Mouse (Mus musculus) lung, postnatal 25 days (tissue): ENCODE data around the gene Clip3.
A peak's percentile ranks its signal among the peaks of the same experiment; 100 is the strongest.

Experiments used
- DNase-seq: peaks from one replicate; pipeline ENCODE4 v3.0.0; 2022; ENCODE audit warnings: low spot score

Gene Clip3

DNA sequence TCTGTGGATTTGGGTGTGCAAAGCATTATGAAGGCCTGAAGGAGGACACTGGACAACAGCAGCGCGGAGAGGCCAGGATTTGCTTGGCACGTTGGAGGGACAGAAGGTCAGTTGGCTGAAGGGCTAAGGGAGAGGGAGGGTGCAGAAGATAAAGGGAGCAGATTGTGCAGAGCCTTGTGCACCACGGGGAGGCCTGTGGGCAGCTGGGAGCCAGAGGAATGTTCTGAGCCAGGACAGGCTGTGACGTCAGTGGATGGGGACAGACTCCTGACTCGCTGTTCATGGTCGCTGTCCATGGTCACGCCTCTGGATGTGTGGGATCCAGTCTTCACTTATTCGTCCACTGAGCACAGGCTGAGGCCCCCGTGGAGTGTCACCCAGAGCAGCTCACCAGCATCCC lies 3.6 kb downstream of the Clip3 start:
- DNase-seq: no peak

DNA sequence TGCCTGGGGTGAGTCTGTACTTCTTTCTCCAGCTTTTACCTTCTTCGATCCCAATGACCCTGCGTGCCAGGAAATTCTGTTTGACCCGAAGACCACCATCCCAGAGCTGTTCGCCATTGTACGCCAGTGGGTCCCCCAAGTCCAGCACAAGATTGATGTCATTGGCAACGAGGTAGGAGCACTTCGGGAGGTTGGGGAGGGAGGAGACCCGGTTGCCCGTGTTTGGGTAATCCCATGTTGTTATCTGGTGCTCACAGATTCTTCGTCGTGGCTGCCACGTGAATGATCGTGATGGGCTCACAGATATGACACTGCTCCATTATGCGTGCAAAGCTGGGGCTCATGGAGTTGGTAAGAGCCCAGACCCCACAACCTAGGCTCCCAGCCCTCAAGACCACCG lies 5.3 kb downstream of the Clip3 start:
- DNase-seq: no peak

DNA sequence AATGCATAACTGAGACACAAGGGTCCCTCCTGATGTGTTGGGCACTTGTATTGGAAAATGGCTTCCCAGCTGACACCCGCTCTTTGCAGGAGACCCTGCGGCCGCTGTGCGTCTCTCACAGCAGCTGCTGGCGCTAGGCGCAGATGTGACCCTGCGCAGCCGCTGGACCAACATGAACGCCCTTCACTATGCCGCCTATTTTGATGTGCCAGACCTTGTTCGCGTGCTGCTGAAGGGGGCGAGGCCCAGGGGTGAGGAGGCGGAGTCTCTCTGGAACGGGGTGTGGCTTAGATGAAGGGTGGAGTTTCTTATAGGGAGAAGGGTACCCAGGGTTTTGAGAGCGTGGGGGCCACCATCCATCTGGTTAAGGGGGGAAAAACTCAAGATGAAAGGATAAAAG lies 5.7 kb downstream of the Clip3 start:
- no peak for DNase-seq

DNA sequence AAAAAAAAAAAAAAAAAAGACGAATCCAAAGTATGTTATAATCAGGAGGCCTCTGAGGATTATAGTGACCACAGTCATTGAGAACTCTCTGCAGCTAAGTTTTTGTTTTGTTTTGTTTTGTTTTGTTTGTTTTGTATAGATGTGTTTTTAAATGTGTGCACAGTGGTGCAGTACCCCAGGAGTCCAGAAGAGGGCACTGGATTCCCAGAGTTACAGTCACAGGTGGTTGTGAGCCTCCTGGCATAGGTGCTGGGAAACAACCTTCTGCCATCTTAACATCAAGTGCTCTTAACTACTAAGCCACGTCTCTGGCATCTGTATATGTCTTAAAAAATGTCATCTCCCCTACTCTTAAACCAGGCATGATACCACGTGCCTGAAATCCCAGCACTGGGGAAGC lies 9.4 kb downstream of the Clip3 start:
- DNase-seq: no peak

DNA sequence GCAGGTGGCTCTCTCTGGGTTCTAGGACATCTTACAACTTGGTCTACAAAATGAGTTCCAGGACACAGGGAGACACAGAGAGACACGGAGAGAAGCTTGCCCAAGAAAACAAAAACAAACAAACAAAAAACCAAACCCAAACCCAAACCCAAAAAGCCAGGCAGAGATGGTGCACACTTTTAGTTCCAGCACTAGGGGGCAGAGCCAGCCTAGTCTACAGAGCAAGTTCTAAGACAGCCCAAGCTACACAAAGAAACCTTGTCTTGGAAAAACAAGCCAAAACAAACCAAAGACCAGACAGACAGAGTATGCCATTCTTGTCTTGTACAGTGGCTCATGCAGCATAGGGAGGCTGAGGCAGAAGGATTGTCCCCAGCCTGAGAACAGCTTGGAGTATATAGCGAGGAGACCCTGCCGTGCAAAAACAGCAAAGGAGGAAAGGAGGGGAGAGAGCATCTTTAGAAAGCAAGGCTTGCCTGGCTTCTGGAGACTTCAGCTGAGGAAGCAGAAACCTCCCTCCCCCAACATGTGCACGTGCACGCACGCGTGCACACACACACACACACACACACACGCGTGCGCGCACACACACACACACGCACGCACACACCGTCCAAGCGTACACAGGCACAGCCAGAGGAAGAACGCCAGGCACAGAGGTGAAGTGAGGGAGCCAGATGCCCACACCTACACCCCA lies 14.7 kb downstream of the Clip3 start:
- no peak for DNase-seq

DNA sequence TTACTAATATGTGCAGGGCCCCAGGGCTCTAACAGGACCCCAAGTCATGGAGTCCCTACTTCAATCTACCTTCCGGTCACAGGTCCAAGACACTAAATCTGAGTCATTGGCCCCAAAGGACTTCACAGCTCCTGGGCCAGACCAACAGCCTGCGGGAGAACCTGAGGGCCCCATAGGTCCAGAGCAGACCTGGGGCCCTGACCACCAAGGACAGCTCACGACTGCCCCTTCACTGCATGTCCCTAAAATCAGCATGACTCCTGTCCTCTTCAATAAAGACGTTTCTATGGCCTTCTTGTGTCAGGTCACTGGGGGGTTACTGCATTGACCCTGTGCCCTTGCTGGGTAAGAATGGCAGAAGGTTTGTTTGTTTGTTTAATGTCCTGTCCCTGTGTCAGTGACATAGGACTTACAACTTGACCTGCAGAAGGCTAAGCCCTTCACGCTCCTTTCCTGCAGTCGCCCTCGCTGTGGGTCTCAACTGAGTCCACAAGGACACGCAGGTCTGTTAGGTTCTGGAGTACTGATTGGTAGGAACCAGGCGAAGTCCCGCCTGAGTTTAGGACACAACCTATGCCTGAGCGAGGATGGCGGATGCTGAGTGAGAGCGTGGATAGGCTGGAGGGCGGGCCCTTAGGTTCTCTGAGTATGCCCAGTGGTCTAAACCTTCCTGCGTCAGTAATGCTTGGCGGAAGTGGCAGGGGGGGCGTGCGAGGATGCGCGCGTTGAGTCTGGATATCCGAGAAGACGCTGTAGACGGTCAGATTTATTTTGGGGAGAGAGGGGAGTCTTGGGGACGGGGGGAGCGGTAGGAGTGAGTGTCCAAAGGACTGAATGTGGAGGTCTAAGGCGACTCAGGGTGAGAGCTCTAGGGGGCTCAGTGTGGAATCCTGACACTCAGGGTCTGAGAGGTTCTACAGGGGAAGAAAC lies 16.8 kb downstream of the Clip3 start, which contains the start of gene Alkbh6:
Gene Alkbh6, plus strand, starts transcription at position 642 of the 930 bp plus-strand sequence.
- DNase-seq: peak; percentile 97

DNA sequence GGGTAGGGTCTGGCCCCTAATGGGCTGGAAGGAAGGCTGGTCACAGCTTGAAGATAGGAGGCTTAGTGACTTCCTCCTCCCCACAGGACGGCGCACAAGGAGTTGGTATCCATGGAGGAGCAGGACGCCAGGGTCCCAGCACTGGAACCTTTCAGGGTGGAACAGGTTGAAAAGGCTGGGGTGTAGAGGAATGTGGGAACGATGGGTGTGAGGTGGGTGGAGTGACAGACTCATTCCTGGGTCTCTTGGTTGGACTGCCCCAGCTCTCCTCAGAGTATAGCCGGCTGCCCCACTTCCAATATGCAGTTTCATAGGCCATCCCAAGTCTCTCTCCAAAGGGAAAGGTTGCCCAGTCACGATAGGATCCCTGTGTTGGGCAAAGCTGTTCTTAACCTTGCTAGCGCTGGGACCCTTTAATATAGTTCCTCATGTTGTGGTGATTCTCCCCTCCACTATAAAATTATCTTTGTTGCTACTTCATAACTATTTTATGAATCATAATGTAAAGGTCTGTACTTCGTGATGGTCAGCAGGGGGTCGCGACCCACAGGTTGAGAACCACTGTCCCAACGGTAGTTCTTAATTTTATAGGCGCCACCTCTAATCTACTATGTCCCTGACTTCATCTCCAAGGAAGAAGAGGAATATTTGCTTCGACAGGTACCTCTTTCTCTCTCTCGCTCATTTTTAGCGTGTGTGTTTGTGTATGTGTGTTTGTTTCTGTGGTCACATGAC lies 18.0 kb downstream of the Clip3 start:
- DNase-seq: no peak

DNA sequence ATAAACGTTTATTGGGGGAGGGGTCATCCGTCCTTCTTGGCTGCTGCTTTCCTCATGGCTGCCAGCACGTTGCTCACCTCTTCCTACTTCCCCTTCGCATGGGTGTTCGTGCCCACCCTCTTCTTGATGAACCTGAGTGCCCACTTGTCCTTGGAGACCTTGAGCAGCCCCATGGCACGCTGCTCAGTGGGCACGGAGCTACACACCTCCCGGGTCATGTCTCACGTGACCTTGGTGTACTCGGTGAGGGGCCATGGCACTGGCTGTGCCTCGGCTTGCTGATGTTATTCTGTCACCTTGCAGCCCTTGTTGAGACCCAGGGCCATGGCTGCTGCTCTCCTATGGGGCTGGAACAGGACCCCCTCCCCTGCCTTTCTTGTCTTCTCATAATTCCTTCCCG lies 18.6 kb downstream of the Clip3 start:
- no peak for DNase-seq

DNA sequence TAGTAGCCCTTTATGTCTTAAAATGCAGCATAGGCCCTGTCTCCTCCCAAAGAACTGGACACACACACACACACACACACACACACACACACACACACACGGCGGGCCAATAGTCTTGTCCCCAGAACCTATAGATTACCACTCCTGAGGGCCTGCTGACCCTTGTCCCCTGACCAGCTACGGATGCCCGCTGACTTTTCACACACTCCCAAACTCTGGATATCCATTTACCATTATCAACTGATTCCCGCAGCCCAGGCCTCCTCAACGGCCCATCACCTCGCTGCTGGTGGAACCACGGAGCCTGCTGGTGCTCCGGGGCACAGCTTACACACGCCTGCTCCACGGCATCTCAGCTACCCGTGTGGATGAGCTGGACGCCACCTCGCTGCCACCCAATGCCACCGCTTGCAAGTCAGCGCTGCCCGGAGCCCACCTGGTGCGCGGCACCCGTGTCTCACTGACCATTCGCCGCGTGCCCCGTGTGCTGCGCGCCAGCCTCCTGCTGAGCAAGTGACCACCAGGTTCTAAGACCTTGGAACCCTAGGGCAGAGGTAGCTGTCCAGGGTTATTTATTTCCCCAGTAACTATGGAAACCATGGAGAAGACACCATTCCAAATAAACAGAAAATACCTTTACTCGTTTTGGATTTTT lies 22.3 kb downstream of the Clip3 start:
- no peak for DNase-seq

DNA sequence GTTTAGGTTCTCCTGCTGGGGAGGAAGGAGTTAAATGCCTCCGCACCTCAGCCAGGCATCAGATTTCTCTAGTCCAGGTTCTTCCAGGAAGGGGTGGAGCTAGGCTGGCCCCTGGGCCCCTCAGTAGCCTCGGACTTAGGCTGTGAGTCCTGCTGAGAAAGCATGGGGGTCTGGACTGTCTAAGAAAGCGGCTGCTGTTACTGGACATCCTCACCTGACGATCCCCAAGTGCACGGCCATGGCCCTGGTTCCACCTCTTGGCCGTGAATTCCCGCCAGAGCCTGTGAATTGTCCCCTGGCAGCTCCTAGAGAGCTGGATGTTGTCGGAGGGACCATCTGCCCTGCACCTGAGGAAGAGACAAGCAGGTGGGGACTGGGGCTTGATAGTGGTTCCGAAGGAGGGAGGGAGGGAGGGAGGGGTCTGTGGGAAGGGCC lies 23.2 kb downstream of the Clip3 start, which contains the start of gene Syne4:
Gene Syne4, plus strand, starts transcription at position 87 of the 435 bp plus-strand sequence.
- DNase-seq: no peak

DNA sequence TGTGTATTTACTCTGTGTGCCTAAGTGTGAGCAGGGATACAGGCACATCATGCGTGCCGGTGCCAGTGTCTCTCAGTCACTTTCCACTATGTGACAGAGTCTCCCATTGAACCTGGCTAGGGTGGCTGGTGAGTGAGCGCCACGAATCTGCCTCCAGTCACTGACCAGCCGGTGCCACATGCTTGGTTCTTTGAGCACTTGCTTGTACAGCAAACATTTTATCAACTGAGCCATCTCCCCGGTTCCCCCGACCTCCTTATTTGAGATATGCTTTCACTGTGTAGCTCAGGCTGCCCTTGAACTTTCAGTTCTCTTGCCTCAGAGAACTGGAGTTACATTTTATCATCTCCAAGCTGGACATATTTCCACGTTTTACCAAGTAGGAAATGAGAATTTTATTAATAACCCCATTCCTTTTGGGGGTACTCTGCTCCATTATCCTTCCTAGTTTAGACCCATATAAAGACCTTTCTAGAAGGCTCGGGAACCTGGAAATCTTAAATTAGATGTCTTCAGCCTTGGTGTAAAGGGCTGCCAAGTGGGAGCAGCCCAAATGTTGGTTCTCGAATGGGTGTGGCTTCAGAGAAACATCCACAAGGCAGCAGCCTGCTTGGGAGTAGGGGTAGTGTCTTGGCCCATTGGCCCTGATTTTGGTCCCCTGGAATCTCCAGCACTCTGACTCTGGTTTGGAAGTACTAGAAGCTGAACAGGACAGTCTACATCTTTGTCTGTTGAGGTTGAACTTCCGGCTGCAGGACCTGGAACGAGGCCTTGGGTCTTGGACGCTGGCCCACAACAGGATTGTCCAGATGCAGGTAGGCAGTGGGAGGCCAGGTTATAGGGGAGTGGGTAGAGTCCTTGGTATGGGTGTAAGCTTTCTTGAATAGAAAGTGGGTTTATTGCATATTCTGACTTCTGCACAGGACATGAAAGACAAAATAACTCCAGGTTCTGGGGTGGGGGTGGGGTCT lies 24.3 kb downstream of the Clip3 start:
- no peak for DNase-seq

DNA sequence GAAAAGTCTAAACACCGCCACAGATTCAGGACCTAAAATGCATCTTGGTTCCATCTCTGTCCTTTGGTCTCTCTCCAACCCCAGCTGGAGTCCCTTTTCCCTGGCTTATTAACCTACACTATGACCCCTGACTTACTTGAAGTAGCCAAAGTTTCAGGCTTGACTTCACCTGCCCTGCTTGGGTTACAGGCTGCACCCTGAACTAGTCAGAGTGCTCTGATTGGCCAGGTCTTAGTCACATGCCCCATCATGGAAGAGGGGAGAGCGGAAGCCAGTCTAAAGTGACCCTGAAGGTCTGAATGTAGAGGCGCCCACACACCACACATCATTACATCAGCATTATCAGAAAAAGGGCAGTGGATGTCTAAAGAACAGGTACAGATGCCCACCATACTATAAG lies 26.6 kb downstream of the Clip3 start:
- DNase-seq: no peak

DNA sequence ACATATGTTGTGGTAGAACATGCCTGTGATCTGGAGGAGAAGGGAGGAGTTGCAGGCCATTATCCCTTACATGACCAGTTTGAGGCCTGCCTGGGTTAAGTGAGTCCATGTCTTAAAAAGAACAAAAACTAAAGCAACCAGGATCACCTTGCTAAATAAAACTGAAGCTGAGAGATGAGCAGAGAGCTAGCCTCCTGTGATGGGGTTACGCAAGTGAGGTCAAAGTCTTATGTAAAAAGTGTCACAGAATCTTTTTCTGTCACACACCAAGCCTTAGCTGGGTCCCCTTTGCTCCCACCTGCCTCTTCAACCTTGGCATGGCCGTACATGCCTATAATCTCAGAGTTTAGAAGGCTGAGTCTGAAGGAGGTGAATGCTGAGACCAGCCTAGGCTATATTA lies 29.4 kb downstream of the Clip3 start:
- no peak for DNase-seq

DNA sequence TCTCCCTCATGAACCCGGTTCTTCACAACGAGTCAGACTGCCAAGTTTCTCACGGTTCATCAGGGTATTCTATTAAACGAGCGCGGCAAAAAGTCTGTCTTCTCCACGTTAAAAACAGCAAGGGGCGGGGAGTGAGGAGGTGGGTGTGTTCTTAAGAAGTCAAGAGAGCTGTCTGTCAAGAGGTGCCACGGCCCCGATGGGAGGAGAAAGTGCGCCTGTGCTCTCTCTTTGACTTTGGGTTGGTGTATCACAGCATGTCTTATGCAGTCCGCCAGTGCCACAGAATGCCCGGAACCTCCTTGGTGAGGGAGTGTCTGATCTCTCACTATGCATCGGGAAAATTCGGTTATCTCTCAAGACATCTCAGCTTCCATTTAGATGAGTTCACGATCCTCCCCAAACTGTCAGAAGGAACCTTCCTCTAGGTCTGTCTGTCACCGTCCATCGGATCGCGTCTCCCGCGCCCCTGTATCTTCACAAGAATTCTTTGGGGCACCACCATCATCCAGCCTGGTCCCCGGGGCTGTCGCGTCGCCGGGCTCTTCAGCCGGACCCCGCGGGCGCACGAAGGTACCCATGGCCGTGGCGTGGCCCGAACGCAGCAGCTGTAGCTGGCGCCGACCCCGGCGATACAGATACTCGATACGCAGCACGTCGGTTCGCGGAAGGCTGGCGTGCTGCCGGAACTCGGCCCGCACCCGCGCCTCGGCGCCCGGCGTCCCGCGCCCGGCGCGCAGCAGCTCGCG lies 30.2 kb downstream of the Clip3 start, which contains the start of gene E130208F15Rik:
Gene E130208F15Rik, plus strand, starts transcription at position 202 of the 746 bp plus-strand sequence.
- peak; percentile 82 for DNase-seq

DNA sequence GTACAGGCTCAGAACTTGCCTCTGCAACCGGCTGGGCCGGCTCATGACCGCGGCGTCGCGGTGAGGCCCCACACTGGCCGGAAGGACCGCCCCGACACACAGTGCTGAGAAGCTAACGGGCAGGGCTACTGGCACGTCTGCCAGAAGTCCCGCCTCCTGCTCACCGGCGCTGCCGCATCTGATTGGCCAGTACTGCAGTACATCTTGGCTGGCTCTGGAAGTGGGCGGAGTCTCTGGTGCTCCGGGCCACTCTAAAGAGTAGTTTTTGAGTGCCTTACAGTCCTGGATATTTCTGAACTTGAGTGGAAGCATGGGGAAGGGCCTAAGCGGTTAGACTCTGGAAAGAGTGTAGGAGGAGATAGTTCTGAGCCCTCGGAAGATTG lies 30.7 kb downstream of the Clip3 start:
- DNase-seq: peak; percentile 99

DNA sequence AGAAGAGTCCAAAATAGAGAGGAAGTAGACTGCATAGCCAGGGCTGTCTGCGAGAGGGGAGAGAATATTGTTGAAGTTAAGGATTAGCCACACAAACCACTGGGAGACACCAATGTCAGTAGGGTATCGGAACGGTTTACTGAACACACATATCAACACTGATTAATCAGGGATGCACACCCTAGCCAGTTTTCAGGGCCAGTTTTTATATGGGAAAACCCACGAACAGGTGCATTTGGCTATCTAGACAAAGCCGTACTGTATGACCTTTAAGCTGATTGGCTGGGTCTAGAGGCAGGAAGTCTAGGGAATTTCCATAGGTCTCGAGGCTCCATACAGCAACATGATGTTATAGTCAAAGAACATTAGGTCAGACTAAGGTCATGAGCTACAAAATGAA lies 31.3 kb downstream of the Clip3 start:
- DNase-seq: no peak

DNA sequence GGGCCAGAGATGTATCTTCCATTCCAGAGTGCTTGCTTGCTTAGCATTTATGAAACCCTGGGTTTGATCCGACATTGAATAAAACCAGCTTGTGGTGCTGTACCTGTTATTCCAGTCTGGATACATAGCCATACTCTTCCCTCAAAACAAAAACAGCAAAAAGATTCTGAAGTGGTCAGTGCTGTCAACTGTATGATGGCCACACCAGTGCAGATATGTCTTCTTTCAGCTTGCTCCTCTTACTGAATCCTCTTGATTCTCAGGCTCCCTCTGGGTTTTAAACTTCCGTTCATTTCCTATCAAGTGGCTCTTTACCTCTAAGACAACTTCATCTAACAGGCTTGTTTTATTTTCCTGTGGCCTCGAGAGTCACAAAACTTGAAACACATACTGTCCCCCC lies 32.3 kb downstream of the Clip3 start, which contains the start of gene Sdhaf1:
Gene Sdhaf1, minus strand, starts transcription at position 101 of the 400 bp plus-strand sequence.
- no peak for DNase-seq

DNA sequence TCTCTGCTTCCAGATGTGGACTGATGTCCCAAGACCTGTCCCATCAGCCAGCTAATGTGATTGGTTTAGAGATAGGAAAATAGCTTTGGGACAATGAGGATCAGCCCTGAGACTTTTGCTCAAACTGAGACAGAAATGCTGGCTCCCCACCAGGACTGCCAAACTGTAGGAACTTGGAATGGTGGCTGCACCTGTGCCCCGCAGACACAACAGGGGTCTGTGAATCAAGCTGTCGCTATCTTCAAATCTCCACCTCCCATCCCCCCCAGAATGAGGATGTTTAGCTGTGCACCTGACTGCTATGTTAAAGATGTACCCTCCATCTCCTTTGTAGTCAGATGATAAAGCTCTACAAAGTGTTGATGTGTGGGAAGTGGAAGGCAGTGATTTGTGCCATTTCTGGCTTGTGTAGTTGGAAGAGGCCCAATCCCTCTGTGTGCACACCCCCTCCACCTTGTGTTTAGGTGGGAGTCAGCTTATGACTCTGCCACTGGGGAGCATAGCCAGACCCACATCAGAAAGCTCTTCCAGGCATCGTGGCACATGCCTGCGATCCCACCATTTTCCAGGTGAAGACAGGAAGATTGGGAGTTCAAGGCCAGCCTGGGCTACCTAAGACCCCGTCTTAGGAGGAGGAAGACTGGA lies 32.9 kb downstream of the Clip3 start:
- DNase-seq: no peak

DNA sequence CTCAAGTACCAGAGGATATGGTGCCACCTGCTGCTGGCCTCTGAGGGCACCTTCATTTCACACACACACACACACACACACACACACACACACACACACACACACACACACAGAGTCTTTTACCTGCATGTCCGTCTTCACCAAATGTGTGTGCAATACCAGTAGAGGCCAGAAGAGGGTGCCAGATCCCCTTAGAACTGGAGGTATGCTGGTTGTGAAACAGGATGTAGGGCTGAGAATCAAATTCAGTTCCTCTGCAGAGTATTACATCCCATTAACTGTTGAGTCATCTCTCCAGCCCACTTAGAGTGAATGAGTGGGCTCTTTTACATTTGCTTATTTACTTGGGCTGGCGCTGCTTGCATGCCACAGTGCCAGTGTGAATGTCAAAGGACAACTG lies 33.8 kb downstream of the Clip3 start:
- peak; percentile 27 for DNase-seq
